Mouse (Mus musculus) kidney, postnatal 0 days (tissue): Measurements from ENCODE around the gene Cyp2c50. TPM values are rescaled to one million over a fixed set of nuclear protein-coding genes. Genes with fewer than 3 reads are reported as not detected.
"Not testable (repeated sequence)": the region's sequence is repeated elsewhere in the genome, so short reads cannot be mapped to it uniquely, and the experiment has no call there.

ENCODE experiments used
- ATAC-seq: fragments of 200-750 bp; cut with Nextera tagmentation; replicated peaks from 2 replicates; pipeline ENCODE4 v1.8.0; 2017; ENCODE audit warnings: low read depth, moderate number of reproducible peaks, moderate TSS enrichment, moderate library complexity; ENCODE audit not compliant: low FRiP score
- DNase-seq: peaks from one replicate; pipeline ENCODE4 v3.0.0-alpha.2; 2016; ENCODE audit warnings: low spot score
- H3K27ac ChIP-seq: fragments of 300-500 bp; sonication (generic); 2 replicates; pipeline ENCODE4 v1.5.1; 2014; ENCODE audit warnings: mild to moderate bottlenecking
- H3K27me3 ChIP-seq: fragments of 300-500 bp; sonication (generic); 2 replicates; pipeline ENCODE4 v1.6.1; 2014; ENCODE audit warnings: low read length, mixed read lengths; ENCODE audit not compliant: insufficient read depth
- H3K36me3 ChIP-seq: fragments of 300-500 bp; sonication (generic); 2 replicates; pipeline ENCODE4 v1.6.1; 2014; ENCODE audit warnings: low read length, mixed read lengths; ENCODE audit not compliant: insufficient read depth
- H3K4me1 ChIP-seq: fragments of 300-500 bp; sonication (generic); replicated peaks from 2 replicates; pipeline ENCODE4 v1.6.1; 2014; ENCODE audit warnings: antibody characterized with exemption, low read length, mixed read lengths; ENCODE audit not compliant: insufficient read depth
- H3K4me2 ChIP-seq: fragments of 300-500 bp; sonication (generic); 2 replicates; pipeline ENCODE4 v1.6.1; 2014; ENCODE audit warnings: mild to moderate bottlenecking, low read length, moderate library complexity, mixed read lengths
- H3K4me3 ChIP-seq: fragments of 300-500 bp; sonication (generic); replicated peaks from 2 replicates; pipeline ENCODE4 v1.5.1; 2014; ENCODE audit warnings: low read depth, low read length
- H3K9ac ChIP-seq: fragments of 300-500 bp; sonication (generic); 2 replicates; pipeline ENCODE4 v1.6.1; 2014; ENCODE audit warnings: low read depth, low read length
- H3K9me3 ChIP-seq: fragments of 300-500 bp; sonication (generic); replicated peaks from 2 replicates; pipeline ENCODE4 v1.6.1; 2016; ENCODE audit warnings: low read length, inconsistent platforms, mixed read lengths
- CTCF ChIP-seq: IDR thresholded peaks from 2 replicates; pipeline ENCODE4 v1.5.1; 2016; ENCODE audit warnings: antibody characterized with exemption, low read depth, mild to moderate bottlenecking, moderate library complexity
- WGBS: fragments of 180-500 bp; shearing (Covaris S2); extraction: QIAGEN DNeasy Blood & Tissue Kit; methylation state at CpG from one replicate; pipeline ENCODE4 v1.1.7; 2014; 5-methylcytosine and 5-hydroxymethylcytosine counted together
- polyA plus RNA-seq: library from polyadenylated mRNA; unstranded; fragments of >200 nt; fragmentation: Nextera tagmentation; extraction: Ambion mirVana; gene quantifications from 2 replicates; pipeline ENCODE4 v1.2.1, GENCODE M21; 2015

Cyp2c50 gene
- not detected in 2 replicates for polyA plus RNA-seq

DNA sequence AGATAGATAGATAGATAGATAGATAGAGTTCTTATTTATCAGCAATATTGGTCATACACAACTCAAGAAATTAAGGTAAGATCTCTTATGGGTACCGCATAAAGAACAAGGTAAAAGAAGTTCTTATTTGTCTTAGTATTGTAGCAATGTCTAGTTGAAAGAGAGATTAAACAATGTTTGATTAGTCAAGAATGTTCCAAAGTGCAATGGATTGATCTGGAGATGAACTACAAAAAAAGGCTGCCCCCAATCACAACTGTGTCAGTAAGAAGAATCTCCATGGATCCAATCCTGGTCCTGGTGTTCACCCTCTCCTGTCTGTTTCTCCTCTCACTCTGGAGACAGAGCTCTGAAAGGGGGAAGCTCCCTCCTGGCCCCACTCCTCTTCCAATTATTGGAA lies at the start of gene Cyp2c50:
Gene Cyp2c50 (plus strand): TSS at position 268 of the 400 bp plus-strand sequence.
- not testable (repeated sequence) for ATAC-seq, H3K27ac ChIP-seq, H3K4me1 ChIP-seq, H3K9me3 ChIP-seq, H3K27me3 ChIP-seq, H3K36me3 ChIP-seq, H3K4me3 ChIP-seq, DNase-seq, H3K4me2 ChIP-seq, H3K9ac ChIP-seq
- 97% methylated on average over 1 of the region's 1 CpGs for WGBS

DNA sequence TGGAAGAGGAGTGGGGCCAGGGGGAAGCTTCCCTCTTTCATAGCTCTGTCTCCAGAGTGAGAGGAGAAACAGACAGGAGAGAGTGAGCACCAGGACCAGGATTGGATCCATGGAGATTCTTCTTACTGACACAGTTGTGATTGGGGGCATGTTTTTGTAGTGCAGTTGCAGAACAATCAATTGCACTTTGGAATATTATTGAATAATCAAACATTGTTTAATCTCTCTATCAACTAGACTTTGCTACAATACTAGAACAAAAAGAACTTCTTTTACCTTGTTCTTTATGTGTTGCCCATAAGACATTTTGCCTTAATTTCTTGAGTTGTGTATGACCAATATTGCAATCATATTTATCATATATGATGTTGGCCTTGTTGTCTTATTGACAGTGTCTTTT lies 15.8 kb upstream of the Cyp2c50 start, which contains the start of gene Cyp2c54:
Gene Cyp2c54 (minus strand): TSS at position 127 of the 400 bp plus-strand sequence.
- H3K4me2 ChIP-seq: no peak within 1 kb of the TSS
- H3K9ac ChIP-seq: no peak within 1 kb of the TSS
- H3K4me1 ChIP-seq: no peaks in the 10 kb centered on the region
- no peak within 1 kb of the TSS for H3K27ac ChIP-seq
- no peak for TF ChIP-seq CTCF
- H3K36me3 ChIP-seq: no peaks in the 10 kb centered on the region
- ATAC-seq: no peak
- no peak for DNase-seq
- no peaks in the 10 kb centered on the region for H3K9me3 ChIP-seq
- H3K4me3 ChIP-seq: no peak within 1 kb of the TSS
- no peaks in the 10 kb centered on the region for H3K27me3 ChIP-seq

DNA sequence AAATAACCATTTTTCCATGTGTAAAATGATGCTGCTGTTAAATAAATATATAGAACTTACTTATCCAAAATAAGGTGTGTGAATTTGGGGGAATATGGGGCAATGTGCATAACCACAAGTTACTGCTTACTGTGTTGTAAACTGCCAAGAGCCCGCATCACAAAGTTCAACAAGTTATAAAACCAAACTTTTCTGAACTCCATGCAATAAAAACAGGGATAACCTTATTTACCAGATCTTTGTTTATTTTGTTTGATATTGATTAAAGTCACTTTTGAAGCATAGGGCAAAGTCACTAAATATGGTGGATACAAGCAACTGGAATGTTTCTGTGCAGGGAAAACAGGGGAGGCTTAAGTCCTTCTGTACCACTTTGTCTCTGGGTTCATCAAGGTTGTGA lies 1.1 kb upstream of the Cyp2c50 start:
- Histone ChIP-seq H3K4me2 (no peak overlapping the region), H3K4me1 (no peaks in the 10 kb centered on the region), H3K9ac (no peak overlapping the region), H3K27ac (no peak overlapping the region), H3K27me3 (no peaks in the 10 kb centered on the region), H3K9me3 (no peaks in the 10 kb centered on the region), H3K4me3 (no peak overlapping the region), H3K36me3 (no peaks in the 10 kb centered on the region)
- no peak for DNase-seq
- 90% methylated on average over 1 of the region's 1 CpGs for WGBS
- TF ChIP-seq CTCF: no peak
- ATAC-seq: no peak

DNA sequence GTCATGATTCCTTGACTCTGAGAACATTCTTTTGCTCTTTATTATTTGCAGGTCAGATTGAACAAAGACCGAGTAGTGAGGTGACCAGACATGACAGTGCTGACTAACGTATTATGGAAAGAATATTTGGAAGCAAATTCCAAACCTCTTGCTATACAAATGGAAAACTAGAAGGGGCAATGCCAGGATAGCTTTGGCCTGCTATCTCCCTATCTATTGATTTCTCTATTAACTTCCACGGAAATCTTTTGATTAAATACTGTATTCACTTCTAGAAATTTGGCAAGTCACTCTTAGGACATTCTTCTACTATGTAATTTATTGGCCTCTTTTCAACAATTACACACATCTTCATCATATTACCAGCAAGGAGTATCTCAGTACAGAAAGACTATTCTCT lies 1.6 kb downstream of the Cyp2c50 start:
- DNase-seq (no peak), ATAC-seq (no peak)
- Histone ChIP-seq H3K4me3 (no peak overlapping the region), H3K36me3 (no peaks in the 10 kb centered on the region), H3K4me2 (no peak overlapping the region), H3K9ac (no peak overlapping the region), H3K4me1 (no peaks in the 10 kb centered on the region), H3K27ac (no peak overlapping the region), H3K9me3 (no peaks in the 10 kb centered on the region), H3K27me3 (no peaks in the 10 kb centered on the region)
- WGBS: 83% methylated on average over 3 of the region's 3 CpGs
- no peak for TF ChIP-seq CTCF

DNA sequence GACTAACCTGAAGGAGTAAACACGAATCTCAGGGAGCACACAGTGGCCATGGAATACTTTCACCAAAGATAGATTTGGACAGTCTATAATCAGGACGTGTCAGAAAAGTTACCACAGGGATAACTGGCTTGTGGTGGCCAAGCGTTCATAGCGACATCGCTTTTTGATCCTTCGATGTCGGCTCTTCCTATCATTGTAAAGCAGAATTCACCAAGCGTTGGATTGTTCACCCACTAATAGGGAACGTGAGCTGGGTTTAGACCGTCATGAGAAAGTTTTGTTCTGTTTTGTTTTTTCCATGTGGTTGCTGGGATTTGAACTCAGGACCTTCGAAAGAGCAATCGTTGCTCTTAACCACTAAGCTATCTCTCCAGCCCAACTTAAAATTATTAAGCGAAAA lies 30.1 kb downstream of the Cyp2c50 start:
- 83% methylated on average over 13 of the region's 13 CpGs for WGBS
- not testable (repeated sequence) for DNase-seq, H3K27ac ChIP-seq, H3K4me2 ChIP-seq, H3K4me3 ChIP-seq, H3K27me3 ChIP-seq, H3K4me1 ChIP-seq, H3K9ac ChIP-seq, H3K36me3 ChIP-seq, H3K9me3 ChIP-seq, ATAC-seq

DNA sequence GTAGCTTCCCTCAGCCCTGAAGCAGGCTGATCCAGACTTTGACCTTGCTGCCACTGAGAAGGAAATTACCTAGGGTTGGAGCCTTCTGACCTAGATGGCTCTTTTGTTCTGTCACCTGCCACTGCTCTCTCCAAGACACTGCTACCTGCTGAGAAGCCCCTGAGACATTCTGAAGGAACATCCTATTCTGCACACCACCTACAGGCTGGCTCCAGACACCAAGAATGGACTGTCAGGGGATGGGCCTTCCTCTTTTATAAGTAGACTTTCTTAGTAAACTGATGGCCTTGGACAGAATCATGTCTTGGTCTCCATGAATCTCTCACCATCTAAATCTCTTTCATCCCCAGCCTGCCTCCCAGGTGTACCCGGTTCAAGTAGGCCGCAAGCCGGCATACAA lies 35.7 kb downstream of the Cyp2c50 start:
- not testable (repeated sequence) for H3K36me3 ChIP-seq, H3K9ac ChIP-seq, H3K27me3 ChIP-seq, H3K4me1 ChIP-seq, DNase-seq, H3K4me2 ChIP-seq, H3K4me3 ChIP-seq, H3K27ac ChIP-seq, ATAC-seq, H3K9me3 ChIP-seq
- 85% methylated on average over 3 of the region's 3 CpGs for WGBS

DNA sequence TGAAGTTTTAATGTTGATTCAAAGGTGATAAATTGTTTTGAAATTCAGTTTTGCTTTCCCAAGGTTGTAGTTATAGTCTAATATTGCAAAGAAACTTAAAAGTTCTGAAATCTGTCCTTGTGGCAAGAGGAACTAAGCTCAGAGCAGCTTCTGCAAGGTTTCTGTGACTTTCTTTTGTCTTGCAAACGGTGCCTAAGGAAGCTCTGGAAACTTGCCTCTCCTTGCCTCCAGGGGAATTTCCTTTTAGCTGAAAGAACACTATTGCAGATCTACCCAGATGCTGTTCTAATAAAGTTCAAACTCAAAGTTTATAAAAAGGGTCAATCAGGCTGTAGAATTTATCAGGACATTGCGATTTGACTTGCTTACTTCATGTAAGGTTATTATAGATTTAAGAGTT lies 37.5 kb downstream of the Cyp2c50 start:
- ATAC-seq, H3K27ac ChIP-seq, H3K4me3 ChIP-seq, H3K9me3 ChIP-seq, DNase-seq, H3K4me2 ChIP-seq, H3K9ac ChIP-seq, H3K36me3 ChIP-seq, H3K4me1 ChIP-seq, H3K27me3 ChIP-seq: not testable (repeated sequence)
- WGBS: 36% methylated on average over 2 of the region's 2 CpGs

Other genes starting within 250 kb of the Cyp2c50 start
- not detected in 2 replicates for gene Cyp2c69, start 202.9 kb upstream of the Cyp2c50 start, polyA plus RNA-seq
- gene Cyp2c37, start 97.3 kb upstream of the Cyp2c50 start, polyA plus RNA-seq: not detected in 2 replicates
- gene Cyp2c54, start 15.9 kb upstream of the Cyp2c50 start, polyA plus RNA-seq: not detected in 2 replicates
- not detected in 2 replicates for gene Cyp2c70, start 97.6 kb downstream of the Cyp2c50 start, polyA plus RNA-seq
- gene Pdlim1, start 182.2 kb downstream of the Cyp2c50 start, polyA plus RNA-seq: 34.4 and 40.0 TPM in 2 replicates